Mouse (Mus musculus) spleen, embryonic (tissue): ENCODE data around the gene Rpl21.

Source experiments
- CTCF ChIA-PET: fragments of 350-600 bp; sonication (Branson Sonifier 250); formaldehyde crosslinking; loops from one replicate; lab custom pipeline; 2022; lab: Charles Lee

The Rpl21 gene

GRCm38 (mm10) chr5:146832769-146833448 is at the start of gene Rpl21:
Gene Rpl21 (plus strand): TSS chr5:146832890.
- CTCF ChIA-PET = interaction anchor here (0.7 to 1.1 kb wide), 2 partner anchors 54 to 157 kb away, joined by 3 read pairs; no protein-coding TSS in a partner anchor

- CTCF ChIA-PET = interaction anchor here (1.4 kb wide), 1 partner anchor 11 kb away, joined by 4 read pairs; the partner anchor contains the start of gene Usp12
Observed at GRCm38 (mm10) chr5:146783300-146783699, 49.4 kb upstream of the Rpl21 start.

DNA sequence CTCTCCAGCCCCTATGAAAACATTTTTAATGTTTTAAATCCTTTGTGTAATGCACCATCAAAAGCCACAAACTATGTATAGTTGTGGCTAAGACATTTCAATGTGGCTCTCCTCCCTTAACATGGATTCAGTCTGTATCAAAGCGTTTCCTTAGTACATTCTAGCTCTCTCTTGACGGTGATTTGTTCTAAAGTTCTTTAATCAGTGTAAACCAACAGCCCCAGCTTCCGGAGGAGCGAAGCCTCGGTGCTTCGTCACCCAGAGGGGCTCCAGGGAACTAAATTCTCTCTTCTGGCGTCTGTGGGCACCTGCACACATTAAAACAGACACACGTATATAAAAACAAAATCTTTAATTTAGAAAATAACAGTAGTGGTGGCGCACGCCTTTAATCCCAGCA is 48.8 kb upstream of the Rpl21 start:
- CTCF ChIA-PET = no interaction called here

- CTCF ChIA-PET = no interaction called here
Observed at GRCm38 (mm10) chr5:146786123-146786522, 46.6 kb upstream of the Rpl21 start.

DNA sequence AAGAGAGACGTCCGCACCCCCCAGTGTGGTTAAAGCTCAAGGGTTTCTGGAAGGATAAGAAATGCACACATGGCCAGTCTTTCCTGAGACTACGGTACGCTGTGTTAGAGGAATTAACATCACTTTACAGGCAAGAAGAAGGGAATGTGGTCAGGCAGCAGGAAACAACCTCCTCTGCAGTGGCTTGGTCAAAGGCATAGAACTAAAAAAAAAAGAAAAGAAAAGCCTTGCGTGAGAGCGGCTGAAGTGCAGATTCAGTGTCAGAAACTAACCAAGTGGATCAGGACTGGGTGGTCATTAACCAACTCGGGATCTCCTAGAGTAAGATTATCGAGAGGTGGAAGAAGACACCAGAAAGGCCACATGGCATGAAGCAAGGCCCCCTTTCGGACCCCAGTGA is 43.3 kb upstream of the Rpl21 start:
- CTCF ChIA-PET = no interaction called here

DNA sequence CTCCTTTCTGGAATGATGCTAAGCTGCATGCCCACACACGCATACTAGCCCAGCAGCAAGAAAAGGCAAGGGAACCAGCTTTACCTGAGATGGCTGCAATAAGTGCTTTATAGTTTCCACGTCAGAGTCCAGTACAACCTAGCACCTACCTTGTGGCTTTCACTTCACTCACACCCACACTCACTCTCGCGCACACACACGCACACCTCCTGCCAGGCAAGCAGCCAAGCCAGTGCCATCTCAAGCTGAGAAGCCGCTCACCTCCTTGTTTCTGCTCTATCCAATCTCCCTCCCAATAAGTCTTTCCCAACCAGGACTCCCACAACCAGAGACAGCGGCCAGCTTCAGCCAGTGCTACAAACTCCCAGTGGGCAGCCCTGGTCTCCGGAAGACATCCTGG is 41.7 kb upstream of the Rpl21 start:
- CTCF ChIA-PET = no interaction called here

GRCm38 (mm10) chr5:146792140-146792791 is 40.4 kb upstream of the Rpl21 start:
- CTCF ChIA-PET = interaction anchor here (0.9 kb wide), 1 partner anchor 36 kb away, joined by 19 read pairs; no protein-coding TSS in a partner anchor

DNA sequence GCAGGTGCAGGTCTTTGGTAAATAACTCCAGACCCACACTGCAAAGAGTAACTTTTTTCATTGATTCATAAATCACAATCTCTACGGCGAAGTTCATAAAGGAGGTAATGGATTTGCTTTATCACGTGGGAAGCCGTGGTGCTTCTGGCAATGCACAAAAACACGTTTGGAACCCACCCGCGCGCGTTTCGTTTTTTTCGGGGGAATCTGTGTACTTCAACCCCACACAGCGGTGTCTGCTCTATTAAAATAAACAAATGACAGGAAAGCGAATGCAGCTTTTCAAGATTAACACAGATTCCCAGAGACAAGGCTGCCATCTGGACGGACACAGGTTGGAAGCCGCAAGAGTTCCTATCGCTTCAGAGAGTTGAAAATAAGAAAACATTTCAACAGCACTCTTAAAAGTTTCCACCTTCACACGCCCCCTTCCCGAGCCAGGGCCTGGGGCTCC is 39.0 kb upstream of the Rpl21 start:
- CTCF ChIA-PET = interaction anchor here (1.3 kb wide), 1 partner anchor 11 kb away, joined by 4 read pairs; no protein-coding TSS in a partner anchor

GRCm38 (mm10) chr5:146794084-146794852 is 38.4 kb upstream of the Rpl21 start:
- CTCF ChIA-PET = interaction anchor here (1.3 kb wide), 1 partner anchor 12 kb away, joined by 4 read pairs; no protein-coding TSS in a partner anchor

DNA sequence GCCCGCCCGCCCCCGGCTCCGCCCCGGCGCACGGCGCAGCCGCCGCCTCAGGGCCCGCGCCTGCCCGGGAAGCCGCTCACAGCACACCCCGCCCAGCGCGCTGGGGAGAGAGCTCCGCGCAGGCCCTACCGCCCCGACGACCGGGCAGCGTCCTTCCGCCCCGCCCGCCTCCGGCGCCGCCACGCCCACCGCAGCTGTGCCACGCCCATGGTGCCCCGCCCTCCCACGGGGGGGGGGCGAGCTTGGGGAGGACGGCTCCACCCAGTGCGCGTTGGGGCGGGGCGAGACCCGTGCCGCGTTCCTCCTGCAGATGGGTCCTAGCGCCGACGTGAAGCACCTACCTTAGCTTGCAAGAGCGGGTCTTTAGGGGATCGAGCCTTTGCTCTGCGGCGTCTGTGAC is 37.8 kb upstream of the Rpl21 start, which contains the start of gene Usp12:
Usp12 (minus strand) TSS at position 154 of the 400 bp plus-strand sequence.
- CTCF ChIA-PET = interaction anchor here (1.3 kb wide), 1 partner anchor 12 kb away, joined by 4 read pairs; no protein-coding TSS in a partner anchor

GRCm38 (mm10) chr5:146795728-146796127 is 37.0 kb upstream of the Rpl21 start:
- CTCF ChIA-PET = no interaction called here

DNA sequence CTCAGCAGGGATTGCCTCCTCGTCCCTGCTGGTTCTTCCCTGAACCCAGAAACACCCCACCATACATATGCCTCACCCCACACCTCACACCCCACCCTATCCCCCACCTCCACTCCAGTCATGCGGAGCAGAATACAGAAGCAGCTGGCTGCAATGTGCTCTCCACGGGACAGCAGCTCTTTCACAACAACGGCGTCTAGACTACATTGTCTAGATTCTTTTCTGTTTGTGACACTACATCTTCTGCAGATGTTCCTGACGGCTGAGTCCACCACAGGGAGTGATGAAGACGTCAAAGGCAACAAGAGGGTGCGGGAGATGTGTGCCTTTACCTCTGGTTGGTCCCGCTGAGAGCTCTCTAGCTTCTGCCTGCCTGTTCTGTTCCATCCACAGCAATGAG is 34.7 kb upstream of the Rpl21 start:
- CTCF ChIA-PET = no interaction called here

- CTCF ChIA-PET = interaction anchor here (0.6 kb wide), 1 partner anchor 36 kb away, joined by 3 read pairs; no protein-coding TSS in a partner anchor
Observed at GRCm38 (mm10) chr5:146806004-146806430, 26.7 kb upstream of the Rpl21 start.

DNA sequence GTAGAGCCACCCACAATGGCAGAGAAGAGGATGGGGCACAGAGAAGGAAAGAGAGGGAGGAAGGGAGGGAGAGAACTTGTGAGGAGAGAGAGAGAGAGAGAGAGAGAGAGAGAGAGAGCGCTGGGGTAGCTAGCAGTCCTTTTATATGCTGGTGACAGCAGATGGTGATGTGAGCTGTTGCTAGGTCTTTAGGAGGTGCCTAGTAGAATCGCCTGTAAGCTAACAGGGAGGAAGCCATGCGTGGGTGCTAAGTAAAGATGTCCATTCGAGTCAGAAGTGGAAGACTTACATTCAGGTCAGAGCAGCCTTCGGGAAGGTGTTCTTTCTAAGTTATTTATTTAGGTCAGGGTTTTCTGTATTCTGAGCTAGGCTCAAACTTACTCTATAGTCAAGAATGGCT is 22.7 kb upstream of the Rpl21 start:
- CTCF ChIA-PET = no interaction called here

- CTCF ChIA-PET = no interaction called here
Observed at GRCm38 (mm10) chr5:146812866-146813265, 19.8 kb upstream of the Rpl21 start.

- CTCF ChIA-PET = interaction anchor here (0.7 kb wide), 2 partner anchors 35 to 90 kb away, joined by 4 to 6 read pairs; no protein-coding TSS in a partner anchor
Observed at GRCm38 (mm10) chr5:146813421-146813820, 19.3 kb upstream of the Rpl21 start.

DNA sequence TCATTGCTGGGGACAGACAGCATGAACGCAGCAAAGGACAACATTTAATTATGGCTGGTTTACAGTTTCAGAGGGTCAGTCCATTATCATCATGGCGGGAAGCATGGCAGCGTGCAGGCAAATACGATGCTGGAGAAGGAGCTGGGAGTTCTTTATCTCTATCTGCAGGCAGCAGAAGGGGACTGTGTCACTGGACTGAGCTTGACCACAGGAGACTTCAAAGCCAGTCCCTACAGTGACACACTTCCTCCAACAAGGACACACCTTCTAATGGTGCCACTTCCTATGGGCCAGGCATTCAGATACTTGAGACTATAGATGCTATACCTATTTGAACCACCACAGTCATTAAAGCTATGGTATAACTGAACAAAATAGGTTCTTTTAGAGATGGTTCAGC is 17.3 kb upstream of the Rpl21 start:
- CTCF ChIA-PET = interaction anchor here (0.6 kb wide), 1 partner anchor 47 kb away, joined by 5 read pairs; no protein-coding TSS in a partner anchor

DNA sequence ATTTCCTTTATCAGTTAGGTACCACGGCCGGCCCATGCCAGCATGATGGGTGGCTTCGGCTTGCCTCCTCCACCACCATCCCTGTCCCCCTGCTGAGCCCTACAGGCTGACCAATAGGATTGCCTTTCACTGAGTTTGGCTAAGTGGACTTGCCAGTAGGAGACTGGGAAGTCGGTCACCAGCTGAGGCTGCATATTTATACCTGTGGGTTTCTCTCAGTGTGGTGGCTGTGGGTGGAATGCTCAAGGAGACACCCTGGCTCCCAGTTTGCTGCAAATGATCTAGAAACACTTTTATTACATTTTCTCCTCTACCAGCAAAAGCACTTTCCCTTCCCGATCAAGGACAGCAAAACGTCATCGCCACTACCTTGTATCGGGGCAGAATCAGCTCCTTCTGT is 15.1 kb upstream of the Rpl21 start:
- CTCF ChIA-PET = no interaction called here

DNA sequence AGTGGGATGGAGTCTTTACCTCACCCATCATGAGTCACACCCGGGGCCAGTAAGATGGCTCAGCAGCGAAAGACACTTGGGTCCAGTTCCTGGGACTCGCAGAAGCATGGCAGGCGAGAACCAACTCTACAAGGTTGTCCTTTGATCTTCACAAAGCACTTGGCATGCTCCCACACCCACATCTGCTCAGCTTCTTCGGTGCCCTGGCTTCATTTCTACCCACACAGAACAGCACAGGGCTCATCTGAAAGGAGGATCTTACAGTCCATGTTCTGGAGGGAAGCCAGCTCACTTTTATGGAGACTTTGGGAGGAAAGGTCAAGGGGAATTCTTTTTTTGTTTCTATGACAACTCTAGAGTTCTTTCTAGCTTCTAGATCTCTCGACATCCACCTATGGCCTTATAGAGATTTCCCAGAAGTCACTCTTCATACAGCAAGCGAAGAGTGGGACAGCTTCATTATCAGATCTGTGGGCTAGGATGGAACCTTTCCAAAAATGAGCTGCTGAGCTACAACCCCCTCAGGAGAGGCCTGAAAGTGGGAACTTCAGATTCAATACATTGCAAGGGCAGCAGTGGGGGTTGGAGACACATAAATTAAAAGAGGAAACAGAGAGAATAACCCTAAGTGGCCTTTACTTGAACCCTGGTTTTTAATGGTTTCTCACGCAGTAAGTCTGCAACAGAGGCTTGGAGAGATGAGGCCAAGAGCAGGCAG is 13.6 kb upstream of the Rpl21 start:
- CTCF ChIA-PET = no interaction called here

- CTCF ChIA-PET = interaction anchor here (1.3 kb wide), 1 partner anchor 117 kb away, joined by 3 read pairs; no protein-coding TSS in a partner anchor
Observed at GRCm38 (mm10) chr5:146823005-146823404, 9.7 kb upstream of the Rpl21 start.

- CTCF ChIA-PET = interaction anchor here (0.9 kb wide), 1 partner anchor 8 kb away, joined by 3 read pairs; no protein-coding TSS in a partner anchor
Observed at GRCm38 (mm10) chr5:146829528-146829927, 3.2 kb upstream of the Rpl21 start.
